Mouse (Mus musculus) right cerebral cortex, postnatal 36 days (tissue): ENCODE measurements around the gene Nln.

Source experiments
- DNase-seq, 2 experiments: peaks; one replicate each; pipeline ENCODE4 v3.0.0; 2022; ENCODE audit warnings: low spot score in 2 of 2, mixed read lengths in 1 of 2

The Nln gene

DNA sequence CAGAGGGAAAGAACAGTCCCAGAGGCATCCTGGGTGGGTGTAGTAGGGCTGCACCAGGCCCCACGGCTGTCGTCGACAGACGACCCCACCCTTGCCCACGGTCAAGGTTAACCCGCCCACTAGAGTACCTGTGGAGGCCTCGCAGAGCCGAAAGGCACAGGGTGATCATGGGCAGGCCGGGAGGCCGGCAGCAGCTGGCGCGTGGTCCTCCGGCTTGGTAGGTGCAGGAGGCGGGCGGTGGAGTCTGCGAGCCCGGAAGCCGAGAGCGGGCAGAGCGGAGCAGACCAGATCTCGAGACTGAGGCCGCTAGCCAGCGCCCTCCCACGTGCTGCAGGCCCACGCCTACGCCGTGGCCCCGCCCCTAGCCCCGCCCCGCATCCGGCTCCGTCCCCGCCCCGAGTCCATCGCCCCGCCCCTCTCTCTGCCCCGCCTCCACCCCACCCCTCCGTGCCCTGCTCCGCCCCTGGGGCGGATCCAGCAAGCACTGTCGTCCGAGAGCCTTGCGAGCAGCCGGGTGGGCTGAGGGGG lies at the start of gene Nln, which contains the start of gene Sgtb:
TSS of gene Nln (minus strand) at position 327 of the 528 bp plus-strand sequence.
TSS of gene Sgtb (plus strand) at position 454 of the 528 bp plus-strand sequence.
- peak; percentile 81 to 85 for DNase-seq

GRCm38 (mm10) chr13:104155686-104156085 lies 46.3 kb upstream of the Nln start:
- DNase-seq: no peak

GRCm38 (mm10) chr13:104155106-104155505 lies 45.7 kb upstream of the Nln start:
- no peak for DNase-seq

DNA sequence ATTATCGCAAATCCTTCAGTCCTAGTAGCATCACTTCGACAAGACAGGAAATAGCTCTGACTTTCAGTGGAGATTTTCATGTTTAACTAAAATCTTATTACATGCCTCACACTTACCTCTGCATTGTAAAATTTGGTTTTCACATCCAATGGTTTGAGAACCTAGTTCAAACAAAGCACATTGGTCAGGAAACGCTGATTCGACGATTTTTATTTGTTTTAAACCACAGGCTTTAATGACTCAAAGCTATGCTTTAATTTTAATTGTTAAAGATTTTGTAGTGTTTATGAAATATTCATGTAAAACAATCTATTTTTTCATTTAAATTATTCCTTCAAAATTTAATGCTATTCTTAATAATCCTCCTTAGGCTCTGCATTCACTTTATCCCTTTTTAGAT lies 44.8 kb upstream of the Nln start:
- DNase-seq: no peak

DNA sequence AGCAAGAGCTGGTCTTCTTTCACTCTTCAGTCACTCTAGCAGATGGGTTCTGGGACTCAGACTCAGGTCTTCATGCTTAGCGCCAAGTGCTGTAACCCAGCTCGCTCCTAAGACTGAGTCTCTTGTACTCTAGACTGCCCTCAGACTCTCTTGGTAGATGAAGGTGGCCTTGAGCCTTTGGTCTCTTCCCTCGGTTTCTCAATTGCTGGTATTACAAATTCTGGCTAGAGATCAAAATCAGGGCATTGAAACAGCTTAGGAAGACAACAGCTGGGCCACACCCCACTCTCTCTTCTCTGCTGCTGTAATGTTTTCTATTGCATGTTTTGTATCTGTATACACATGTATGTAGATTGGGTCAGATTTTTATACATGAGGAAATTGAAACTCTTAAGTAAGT lies 36.2 kb upstream of the Nln start:
- no peak for DNase-seq

DNA sequence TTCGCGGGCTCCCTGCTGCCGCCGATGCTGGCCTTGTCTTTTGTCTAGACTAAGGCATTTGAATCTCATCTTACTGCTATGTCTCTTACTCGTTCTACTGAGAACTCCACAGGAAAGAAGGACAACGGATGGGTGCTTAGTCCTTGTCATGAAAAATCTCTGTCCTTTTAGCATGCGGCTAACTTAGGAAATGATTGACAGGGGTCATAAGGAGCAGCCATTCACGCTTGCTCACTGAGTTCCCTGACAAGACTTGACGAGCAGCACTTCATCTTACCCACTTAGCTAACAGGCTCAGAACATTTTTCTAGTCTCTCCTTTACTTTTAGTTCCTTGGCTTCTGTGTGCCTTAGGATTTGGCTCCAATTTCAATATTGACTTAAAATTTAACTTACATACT lies 35.5 kb upstream of the Nln start:
- no peak for DNase-seq

GRCm38 (mm10) chr13:104139369-104140209 lies 30.2 kb upstream of the Nln start:
- peak; percentile 71 to 76 for DNase-seq

DNA sequence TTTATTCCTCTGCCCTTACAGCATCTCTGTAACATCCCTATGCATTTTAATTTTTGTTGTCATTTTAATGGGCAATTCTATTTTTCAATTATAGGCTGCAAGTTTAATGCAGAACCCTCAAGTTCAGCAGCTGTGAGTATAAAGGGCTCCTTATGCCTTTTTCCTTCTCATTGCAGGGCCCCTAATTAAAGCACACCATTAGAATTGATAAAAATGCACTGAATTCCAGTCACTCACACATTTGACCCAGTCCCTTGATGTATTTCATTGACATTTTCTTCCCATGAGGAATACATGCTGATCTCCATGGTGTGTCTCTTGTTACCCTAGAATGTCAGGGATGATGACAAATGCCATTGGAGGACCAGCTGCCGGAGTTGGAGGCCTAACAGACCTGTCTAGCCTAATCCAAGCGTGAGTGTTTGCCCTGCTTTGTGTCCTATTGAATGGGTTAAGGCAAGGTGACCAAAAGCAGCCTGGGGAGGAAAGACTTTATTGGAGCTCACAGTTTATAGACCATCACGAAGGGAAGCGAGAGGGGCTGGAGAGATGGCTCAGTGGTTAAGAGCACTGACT lies 25.2 kb upstream of the Nln start:
- DNase-seq: no peak

DNA sequence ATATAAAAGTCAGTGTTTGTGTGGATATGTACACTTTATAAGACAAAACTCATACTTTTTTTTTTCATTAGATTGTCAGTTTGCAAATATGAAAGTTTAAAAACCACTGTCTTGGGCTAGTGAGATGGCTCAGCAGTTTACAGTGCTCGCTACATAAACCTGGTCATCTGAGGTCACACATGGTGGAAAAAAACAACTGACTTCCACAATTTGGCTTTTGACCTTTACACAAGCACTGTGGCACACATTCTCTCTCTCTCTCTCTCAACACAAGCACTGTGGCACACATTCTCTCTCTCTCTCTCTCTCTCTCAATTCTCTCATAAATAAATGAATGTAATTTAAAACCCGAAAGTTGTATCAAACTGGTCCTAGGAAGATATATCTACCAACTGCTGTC lies 23.1 kb upstream of the Nln start:
- DNase-seq: no peak

GRCm38 (mm10) chr13:104123662-104124381 lies 14.4 kb upstream of the Nln start:
- no peak for DNase-seq

- DNase-seq: no peak
Measured at GRCm38 (mm10) chr13:104122078-104122840, 12.8 kb upstream of the Nln start.

DNA sequence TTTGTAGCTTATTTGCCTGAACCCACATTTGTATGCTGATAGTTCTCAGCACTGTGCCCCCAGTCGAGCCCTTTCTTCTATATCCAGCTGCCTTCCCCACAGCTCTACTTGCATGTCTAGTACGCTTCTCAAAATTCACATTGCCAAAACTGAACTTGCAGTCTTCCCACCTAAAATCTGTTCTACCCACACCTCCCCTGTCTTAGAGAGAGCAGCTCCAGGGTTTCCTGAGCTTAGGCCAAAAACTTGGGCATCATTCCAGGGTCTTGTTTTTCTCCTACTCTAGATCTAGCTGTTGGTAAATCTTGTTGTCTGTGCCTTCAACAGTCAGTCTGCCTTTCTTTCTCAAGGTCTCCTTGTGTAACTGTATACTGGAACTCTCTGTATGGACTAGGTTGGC lies 5.4 kb upstream of the Nln start:
- peak in 1 of 2 experiments; percentile 69 for DNase-seq

- DNase-seq: no peak
Measured at GRCm38 (mm10) chr13:104113782-104114181, 4.4 kb upstream of the Nln start.

DNA sequence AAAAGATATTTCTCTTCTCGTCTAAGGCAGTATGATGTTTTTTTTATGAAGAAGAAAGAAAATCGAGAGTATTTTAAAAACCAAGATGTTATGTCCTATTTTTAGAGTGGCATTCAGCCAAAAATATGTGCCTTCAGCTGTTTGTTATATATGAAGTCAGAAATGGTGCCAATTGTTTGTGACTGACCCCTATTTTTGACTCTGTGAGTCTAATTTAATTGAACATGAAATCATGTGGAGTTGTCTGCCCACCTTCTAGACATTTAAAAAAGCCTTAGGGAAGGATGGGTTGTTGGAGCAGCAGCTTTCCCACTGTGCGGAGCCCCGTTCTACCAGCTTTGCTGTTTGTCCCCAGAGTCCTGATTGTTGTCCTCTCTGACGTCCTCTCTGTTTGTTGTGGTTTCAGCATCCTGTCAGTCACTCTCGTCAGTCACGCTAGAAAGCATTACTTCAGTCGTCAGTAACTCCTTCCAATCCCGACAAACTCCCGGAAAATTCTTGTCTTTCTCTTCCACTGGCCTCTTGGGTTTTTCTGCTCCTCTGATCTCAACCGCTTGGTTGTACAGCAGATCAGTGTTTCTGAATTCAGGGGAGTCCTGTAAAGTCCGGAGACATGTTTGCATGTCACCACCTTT lies 3.0 kb upstream of the Nln start:
- DNase-seq: no peak

- no peak for DNase-seq
Measured at GRCm38 (mm10) chr13:104110526-104110925, 1.1 kb upstream of the Nln start.

GRCm38 (mm10) chr13:104109816-104110521 lies 555 bp upstream of the Nln start:
- peak; percentile 32 to 42 for DNase-seq

DNA sequence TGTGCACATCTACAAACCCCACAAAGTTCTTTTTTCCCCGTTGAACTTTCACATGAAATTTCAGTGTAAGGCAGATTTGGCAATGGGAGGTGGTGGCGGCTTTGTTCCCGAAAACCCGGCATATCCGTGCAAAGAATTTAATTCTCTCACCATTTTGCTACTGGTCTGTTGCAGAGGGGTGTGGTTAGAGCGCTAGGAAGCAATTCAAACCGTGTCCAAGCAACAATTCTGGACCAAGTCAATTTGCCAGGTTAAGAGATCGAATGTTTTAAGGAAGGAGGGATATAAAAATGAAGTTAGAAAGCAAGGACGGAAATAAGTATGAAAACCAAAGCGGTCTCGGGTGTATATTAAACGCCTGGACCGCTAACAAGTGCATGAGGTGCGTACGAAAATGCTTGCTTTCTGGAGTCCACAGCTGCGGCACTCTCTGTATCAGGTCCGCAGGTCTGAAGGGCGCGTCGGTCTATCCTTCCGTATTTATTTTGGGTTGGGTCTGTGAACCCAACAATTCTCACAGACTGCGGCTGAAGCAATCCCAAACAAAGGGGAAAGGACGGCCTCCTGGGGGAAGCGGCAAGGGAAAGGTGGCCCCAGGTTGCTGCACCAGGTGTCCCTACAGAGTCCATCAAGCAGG lies 645 bp downstream of the Nln start:
- DNase-seq: peak in 1 of 2 experiments; percentile 8

- DNase-seq: no peak
Measured at GRCm38 (mm10) chr13:104101606-104102235, 7.7 kb downstream of the Nln start.

DNA sequence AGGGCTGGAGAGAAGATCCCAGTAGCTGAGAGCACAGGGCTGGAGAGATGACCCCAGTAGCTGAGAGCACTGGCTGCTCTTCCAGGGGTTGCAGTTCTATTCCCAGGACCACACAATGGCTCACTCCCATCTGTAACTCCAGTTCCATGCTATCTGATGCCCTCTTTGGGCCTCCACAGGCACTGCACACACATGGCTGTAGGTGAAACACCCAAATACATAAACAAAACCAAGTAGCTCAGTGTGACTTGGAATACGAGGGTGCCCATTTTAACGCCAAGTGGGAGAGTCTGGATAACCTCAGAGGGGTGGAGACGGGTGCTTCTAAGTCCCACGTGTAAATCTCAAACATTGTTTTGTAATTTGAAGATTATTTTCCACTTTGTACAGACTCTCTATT lies 9.0 kb downstream of the Nln start:
- no peak for DNase-seq
